Mouse (Mus musculus) forelimb bud, embryonic 11.5 days (tissue): ENCODE measurements around the gene Zfyve26.

Experiments
- DNase-seq: peaks from one replicate; pipeline ENCODE4 v3.0.0-alpha.2; 2012; ENCODE audit warnings: low read depth, low spot score

The Zfyve26 gene

GRCm38 (mm10) chr12:79296126-79296816 lies at the start of gene Zfyve26:
TSS of gene Zfyve26 (minus strand) at chr12:79296304.
- DNase-seq = peak; percentile 96

- DNase-seq = no peak
These were observed 45.3 kb upstream of the Zfyve26 start for GRCm38 (mm10) chr12:79341291-79341845.

- no peak for DNase-seq
These were observed 44.4 kb upstream of the Zfyve26 start for GRCm38 (mm10) chr12:79340513-79340912.

- no peak for DNase-seq
These were observed 42.7 kb upstream of the Zfyve26 start for GRCm38 (mm10) chr12:79338791-79339190.

GRCm38 (mm10) chr12:79331722-79332121 lies 35.6 kb upstream of the Zfyve26 start:
- DNase-seq = no peak

- DNase-seq = no peak
These were observed 34.5 kb upstream of the Zfyve26 start for GRCm38 (mm10) chr12:79330571-79330970.

- DNase-seq = no peak
These were observed 31.8 kb upstream of the Zfyve26 start for GRCm38 (mm10) chr12:79327868-79328267.

- no peak for DNase-seq
These were observed 30.6 kb upstream of the Zfyve26 start for GRCm38 (mm10) chr12:79326745-79327144.

- no peak for DNase-seq
These were observed 30.1 kb upstream of the Zfyve26 start for GRCm38 (mm10) chr12:79326236-79326635.

GRCm38 (mm10) chr12:79322539-79322938 lies 26.4 kb upstream of the Zfyve26 start:
- peak; percentile 28 for DNase-seq

- DNase-seq = no peak
These were observed 24.8 kb upstream of the Zfyve26 start for GRCm38 (mm10) chr12:79320895-79321294.

GRCm38 (mm10) chr12:79317339-79317738 lies 21.2 kb upstream of the Zfyve26 start:
- no peak for DNase-seq

- no peak for DNase-seq
These were observed 17.6 kb upstream of the Zfyve26 start for GRCm38 (mm10) chr12:79313721-79314120.

- DNase-seq = no peak
These were observed 9.9 kb upstream of the Zfyve26 start for GRCm38 (mm10) chr12:79306013-79306412.

GRCm38 (mm10) chr12:79305131-79305530 lies 9.0 kb upstream of the Zfyve26 start:
- no peak for DNase-seq

- no peak for DNase-seq
These were observed 5.7 kb upstream of the Zfyve26 start for GRCm38 (mm10) chr12:79301802-79302201.

GRCm38 (mm10) chr12:79297884-79298636 lies 2.0 kb upstream of the Zfyve26 start:
- DNase-seq = no peak

GRCm38 (mm10) chr12:79297121-79297576 lies 1.0 kb upstream of the Zfyve26 start, which contains the start of gene Rad51b:
TSS of gene Rad51b (plus strand) at chr12:79297282.
- peak; percentile 91 for DNase-seq

- DNase-seq = no peak
These were observed 3.2 kb downstream of the Zfyve26 start for GRCm38 (mm10) chr12:79292874-79293273.

GRCm38 (mm10) chr12:79282595-79282994 lies 13.5 kb downstream of the Zfyve26 start:
- DNase-seq = no peak

- DNase-seq = no peak
These were observed 16.5 kb downstream of the Zfyve26 start for GRCm38 (mm10) chr12:79279513-79280115.

GRCm38 (mm10) chr12:79272604-79273003 lies 23.5 kb downstream of the Zfyve26 start:
- DNase-seq = no peak
